Mouse (Mus musculus) adrenal gland, postnatal 10 days (tissue): ENCODE measurements around the gene Tcap. TPM values are rescaled to one million over a fixed set of nuclear protein-coding genes. Genes with fewer than 3 reads are reported as not detected.
"Not testable (repeated sequence)": the region's sequence is repeated elsewhere in the genome, so short reads cannot be mapped to it uniquely, and the experiment has no call there.

ENCODE experiments used
- DNase-seq: peaks from one replicate; pipeline ENCODE4 v3.0.0; 2021; ENCODE audit warnings: mixed read lengths
- total RNA-seq, 2 experiments: library from RNA; stranded (reverse); gene quantifications; 2 replicates each; pipeline ENCODE4 v1.2.3; 2021

Tcap gene
- total RNA-seq, 2 experiments from 2014 or later: 18.1 to 119 TPM

DNA sequence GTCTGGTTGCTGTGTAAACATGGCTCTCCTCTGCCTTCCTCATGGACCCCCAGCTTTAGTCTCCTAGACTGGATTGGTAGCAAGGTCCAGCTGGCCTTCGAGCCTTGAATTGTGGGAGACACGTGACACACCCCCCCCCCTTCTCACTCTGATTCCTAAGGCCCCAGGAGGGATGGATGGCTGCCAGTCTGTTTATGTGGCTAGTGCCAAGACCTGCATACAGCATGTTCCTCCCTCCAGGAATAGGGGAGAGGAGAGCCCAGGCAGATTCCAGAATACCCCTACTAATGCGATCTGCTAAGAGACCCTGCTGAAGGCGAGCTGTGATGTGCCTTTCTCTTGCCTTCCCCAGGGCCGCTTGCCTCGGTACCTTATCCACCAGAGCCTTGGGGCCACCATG lies 3.5 kb upstream of the Tcap start:
- no peak for DNase-seq

DNA sequence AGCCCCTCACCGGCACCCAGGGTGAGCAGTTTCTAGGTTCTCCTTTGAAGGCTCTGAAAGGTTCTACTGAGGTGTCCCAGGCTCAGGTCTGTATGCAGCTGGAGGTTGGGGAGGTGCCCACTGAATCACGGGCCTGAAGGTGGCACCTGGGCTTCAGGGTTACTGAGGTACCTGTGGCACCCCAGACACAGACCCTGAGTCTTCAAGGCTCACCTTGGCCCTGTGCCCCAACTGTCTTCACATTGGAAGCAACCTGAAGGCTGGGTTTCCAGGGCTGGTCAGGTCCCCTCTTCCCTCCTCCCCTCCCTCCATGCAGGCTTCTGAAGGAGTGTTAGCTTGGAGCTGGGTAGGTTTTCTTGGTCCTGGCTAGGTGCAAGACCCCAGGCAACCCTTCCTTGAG lies 2.0 kb upstream of the Tcap start:
- DNase-seq: no peak

DNA sequence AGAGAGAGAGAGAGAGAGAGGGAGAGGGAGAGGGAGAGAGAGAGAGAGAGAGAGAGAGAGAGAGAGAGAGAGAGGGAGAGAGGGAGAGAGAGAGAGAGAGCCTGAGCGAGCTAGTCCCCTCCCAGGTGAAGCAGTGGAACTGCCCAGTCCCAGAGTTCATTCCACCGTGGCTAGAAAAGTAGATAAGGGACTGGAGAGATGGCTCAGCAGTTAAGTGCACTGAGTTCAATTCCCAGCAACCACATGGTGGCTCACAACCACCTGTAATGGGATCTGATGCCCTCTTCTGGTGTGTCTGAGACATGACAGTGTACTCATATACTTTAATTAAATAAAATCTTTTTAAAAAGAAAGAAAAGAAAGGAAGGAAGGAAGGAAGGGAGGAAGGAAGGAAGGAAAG lies 1.2 kb upstream of the Tcap start:
- DNase-seq: not testable (repeated sequence)

DNA sequence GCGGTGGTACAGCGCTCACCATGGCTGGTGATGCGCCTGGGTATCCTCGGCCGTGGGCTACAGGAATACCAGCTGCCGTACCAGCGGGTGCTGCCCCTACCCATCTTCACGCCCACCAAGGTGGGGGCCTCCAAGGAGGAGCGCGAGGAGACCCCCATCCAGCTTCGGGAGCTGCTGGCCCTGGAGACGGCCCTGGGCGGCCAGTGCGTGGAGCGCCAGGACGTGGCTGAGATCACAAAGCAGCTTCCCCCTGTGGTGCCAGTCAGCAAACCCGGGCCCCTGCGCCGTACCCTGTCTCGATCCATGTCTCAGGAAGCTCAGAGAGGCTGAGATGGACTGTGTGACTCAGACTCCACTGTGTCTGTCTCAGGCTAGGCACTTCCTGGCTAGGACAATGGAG lies 605 bp downstream of the Tcap start:
- no peak for DNase-seq

DNA sequence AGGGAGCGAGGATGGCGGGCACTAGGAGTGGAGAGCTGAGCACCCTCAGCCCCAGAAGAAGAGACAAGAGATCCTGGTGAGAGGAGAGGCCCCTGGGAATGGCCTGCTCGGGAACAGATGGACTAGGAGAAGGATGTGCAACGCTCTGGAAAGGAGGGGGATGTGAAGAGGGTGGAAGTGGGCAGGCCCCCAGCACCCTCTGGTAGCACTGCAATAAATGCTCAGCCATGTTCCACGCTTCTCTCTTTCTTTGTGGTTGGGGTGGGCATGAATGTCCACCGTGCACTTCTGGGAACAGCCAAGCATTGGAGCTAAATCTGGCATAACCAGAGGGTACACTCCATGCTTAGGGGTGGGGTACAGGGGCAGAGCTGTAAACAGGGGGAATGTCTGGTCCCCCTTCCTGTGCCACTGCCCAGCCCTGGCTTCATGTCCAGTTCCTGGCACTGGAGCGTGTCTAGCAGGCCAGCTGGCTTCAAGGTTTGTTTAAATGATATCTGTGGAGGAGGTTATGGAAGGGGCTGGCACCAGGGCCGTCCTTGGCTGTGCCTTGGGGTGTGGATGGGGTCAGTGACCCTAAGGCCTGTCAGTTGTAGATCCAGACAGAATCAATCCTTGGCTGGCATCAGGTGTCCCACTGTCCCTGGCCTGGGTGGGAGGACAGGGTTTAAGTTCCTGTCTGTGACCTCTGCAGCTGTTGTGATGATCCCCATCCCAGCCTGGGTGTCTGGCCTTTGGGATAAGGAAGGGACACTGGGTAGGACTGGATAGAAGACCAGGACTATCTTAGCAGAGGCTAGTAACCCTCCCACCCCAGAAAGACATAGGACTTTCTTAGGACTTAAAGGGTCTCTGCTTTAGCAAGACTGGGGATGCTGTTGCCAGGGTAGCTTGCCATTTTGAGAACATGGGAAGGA lies 1.4 kb downstream of the Tcap start:
- DNase-seq: no peak

DNA sequence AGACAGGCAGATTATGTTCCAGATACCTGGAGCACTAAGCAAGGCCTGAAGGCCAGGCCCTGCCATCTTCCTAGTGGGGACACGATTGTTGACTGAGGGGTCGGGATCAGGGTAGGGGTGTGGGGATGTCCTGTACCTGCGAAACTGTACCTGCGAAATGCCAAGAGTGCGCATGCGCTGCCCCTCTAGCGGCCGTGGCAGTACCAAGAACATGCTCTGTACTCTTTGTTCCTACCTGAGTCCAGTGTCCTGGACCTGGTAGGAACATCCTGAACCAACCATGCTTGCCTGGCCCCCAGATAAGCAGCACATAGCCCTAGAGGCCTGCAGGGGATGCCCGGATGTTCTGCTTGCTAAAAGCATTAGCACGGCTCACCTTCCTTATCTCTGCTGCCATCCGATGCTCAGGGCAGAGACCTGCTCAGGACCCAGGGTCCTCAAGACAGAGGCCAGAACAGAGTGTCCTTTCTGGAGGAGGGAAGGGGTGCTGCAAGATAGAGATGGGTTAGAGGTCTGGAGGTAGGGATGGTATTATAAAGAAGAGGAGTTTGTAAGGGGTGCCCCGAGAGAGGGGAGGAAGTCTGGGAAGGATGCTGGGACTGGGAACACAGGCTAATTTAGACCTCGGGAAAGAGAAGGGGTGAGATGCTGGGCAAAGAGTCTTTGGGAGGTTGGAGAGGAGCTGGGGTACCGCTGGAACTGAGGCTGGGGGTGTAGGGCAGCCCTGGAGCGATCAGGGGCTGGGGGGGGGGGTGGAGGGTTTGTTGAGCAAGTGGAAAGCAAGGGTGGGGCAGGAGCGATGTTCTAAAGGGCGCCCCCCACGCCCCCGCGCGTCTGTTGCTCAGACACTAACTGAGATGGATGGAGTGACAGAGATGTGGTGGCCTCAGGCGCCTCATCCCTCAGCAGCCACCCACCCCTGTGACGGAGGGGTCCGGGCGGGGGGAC lies 2.3 kb downstream of the Tcap start, which contains the start of gene Pnmt:
Gene Pnmt (plus strand): TSS at position 813 of the 948 bp plus-strand sequence.
- DNase-seq: no peak

DNA sequence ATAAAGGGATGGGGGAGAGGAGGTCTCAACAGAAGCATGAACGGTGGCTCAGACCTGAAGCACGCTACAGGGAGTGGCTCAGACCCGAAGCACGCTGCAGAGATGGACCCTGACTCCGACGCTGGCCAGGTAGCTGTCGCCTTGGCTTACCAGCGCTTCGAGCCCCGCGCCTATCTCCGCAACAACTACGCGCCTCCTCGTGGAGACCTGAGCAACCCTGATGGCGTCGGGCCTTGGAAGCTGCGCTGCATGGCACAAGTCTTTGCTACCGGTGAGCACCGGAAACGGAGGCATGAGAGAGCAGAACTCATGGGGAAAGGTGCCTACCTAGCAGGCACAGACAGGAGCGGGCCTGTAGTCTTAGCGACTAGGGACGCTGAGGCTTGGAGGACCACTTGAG lies 3.0 kb downstream of the Tcap start:
- no peak for DNase-seq

DNA sequence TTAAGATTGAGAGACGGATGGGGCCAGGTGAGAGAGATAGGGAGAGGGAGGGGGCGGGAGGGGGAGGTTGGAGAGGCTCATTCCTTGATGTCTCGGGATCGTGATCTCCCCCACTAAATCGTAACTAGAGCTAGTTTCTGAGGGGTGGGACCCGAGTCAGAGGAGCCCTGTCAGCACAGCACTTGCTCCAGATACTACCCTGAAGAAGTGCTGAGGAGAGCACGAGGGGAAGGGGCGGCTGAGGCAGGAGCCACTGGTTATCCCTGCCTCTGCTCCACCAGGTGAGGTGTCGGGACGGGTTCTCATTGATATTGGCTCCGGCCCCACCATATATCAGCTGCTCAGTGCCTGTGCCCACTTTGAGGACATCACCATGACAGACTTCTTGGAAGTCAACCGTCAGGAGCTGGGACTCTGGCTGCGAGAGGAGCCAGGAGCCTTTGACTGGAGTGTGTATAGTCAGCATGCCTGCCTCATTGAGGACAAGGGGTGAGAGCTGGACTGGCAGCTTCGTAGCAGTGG lies 3.5 kb downstream of the Tcap start:
- DNase-seq: no peak

DNA sequence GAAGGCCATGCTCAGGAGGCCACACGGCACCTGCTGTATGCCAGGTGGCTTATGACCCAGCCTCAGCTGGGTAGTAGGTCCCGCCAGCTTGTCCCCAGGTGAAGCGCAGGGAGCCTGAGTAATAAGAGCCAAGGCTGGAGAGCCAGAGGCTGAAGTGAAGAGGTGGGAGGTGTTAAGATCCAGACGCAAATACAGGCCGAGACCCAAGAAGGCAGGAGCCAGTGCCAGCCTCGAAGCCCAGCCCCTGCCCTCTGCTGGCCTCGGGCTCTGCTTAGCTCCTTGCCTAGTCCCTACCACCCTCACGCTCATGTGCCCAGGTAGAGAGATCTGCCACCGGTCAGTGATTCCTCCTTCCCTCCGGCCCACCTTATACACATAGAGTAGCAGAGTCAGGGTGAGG lies 4.7 kb downstream of the Tcap start:
- DNase-seq: no peak

DNA sequence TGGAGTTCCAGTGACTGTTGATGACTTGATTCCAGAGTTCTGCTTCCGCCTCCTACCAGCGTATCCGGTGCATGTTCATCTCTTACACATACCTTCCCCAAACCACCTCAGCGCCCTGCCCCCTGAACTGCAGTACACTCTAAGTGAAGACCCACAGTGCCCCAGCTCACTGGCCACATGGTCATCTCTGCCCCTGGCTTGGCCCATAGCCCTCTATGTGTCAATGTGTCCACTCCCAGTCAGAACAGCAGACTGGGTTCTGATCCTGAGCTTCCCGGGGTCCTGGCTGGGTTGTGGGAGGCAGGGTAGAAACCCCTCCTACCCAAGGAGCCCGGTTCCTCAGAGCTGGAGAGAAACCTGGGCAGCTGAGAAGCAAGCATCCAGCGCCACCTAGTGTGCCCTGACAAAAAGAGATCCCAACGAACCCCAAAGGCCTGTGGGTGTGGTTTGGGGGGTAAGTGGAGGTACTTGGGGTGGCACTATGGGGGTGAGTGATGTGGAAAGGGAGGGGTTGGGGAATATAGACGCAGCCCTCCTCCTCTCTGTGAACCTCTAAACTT lies 5.7 kb downstream of the Tcap start:
- peak; percentile 62 for DNase-seq

DNA sequence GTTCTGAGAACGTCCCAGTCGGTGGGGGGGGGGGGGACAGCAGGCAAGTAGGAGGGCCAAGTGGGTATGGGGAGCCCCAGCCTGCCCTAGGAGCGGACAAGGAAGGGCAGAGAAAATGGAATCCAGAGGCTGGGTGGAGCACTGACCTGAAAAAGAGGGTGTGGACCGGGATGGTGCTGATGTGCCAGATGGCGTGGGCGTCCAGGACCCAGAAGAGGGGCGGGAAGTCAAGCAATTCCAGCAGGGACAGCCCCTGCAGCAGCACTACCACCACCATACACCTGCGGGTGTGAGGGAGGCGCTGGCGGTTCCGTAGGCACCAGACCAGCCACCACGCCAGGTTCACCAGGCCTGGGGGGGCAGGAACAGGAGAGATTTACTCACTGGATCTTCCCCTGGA lies 6.5 kb downstream of the Tcap start:
- DNase-seq: no peak

DNA sequence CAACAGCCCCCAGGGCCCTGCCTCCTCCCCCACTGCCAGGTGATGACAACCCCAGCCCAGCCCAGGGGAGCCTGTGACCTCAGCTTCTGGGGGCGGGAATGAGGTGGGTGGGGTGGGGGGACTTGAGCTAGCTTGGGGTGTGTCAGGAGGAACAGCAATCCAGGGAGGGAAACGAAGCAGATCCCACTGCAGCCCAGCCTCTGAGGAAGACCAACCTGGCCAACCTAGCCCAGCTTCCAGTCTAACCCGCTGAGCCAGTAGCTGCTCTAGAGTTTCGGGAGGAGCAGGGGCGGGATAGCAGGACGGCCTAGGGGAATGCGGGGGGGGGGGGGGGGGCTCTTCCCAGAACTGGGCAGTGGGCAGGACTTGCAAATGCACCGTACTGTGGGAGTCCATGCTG lies 8.4 kb downstream of the Tcap start:
- DNase-seq: no peak

DNA sequence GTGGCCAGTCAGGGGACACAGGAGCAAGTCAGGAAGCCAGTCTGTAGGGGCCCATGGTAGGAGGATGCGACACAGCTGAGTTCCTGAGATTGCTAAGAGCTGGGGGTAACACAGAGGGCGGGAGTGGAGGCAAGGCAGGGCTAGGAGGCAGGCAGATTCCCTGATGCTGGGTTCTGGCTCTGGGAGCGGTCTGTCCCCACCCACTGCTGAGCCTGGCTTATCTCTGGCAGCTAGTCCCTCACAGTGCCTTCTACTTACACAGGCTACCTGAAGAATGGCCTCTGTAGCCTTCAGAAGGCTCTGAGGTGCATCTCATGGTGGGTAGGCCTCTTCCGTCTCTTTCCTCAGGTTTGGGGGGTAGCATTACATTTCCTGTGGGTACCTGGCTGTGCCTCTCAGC lies 9.0 kb downstream of the Tcap start:
- DNase-seq: no peak

DNA sequence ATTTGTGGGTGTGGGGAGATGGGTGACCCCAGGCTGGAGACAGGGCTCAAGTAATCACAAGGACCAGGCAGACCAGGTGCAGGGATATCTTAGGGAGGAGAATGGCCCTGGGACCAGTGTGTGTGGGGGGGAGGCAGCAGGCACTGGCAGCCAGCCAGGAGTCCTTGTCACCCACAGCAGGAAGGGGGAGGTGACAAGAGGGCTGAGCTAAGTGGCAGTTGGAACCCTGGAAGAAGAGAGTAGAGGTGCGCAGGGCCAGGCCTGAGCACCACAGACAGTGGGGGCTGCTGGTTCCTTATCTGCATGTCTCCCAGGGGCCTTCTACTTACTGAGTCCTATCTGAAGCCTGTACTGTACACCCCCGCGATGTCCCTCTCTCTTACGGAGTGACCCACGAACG lies 9.7 kb downstream of the Tcap start:
- DNase-seq: peak; percentile 62

DNA sequence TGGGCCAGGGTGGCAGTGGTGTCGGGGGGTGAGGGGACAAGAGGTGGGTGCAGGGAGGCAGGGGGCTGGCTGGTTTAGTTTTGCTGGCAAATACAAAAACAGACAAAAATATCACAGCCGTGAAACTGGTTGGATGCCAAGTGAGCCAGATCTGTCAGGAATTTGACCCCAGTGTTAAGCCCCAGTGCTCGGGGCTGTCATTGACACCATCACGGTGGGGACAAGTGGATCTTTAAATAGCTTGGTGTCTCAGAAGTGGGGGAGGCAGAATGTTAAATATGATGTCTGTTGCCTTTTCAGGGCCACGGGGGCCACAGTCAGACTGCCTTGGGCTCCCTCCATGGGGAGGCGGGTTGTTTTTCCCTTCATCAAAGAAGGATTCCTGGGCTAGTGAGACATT lies 10.7 kb downstream of the Tcap start:
- DNase-seq: no peak

DNA sequence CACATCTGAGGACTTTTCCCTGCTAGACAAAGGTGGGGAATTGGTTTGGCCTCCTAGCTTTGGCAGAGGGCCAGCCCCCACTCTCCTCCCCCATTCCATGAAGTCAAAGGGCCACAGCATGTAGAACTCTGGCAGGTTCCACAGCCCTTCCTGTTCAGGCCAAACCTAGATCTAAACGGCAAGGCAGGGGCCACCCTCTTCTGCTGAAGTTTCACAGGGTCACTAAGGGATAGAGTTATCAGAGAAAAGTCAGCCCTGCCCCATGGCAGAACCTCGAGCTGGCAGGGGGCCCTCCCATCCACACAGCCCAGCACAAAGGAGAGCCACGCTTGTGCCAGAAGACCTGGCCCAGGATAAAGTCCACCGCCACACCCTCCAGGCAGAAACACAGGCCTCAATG lies 11.4 kb downstream of the Tcap start:
- DNase-seq: no peak

DNA sequence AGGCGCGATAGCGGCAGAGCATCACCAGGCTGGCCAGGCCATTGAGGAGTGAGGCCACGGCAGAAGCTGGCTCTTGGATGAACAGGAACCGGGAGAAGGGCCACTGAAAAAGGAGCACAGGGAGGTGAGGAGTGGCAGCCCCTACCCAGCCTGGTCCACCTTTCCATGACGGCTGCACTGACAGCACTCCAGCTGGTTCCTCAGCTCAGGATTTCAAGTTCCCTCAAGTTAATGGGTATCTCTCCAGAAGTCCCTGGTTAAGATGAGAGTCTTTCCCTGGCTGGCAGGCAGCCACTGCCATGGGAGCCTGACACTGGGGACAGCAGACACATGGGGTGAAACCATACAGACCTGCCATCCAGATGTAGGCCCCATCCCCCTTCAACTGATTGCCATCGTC lies 14.3 kb downstream of the Tcap start:
- no peak for DNase-seq

DNA sequence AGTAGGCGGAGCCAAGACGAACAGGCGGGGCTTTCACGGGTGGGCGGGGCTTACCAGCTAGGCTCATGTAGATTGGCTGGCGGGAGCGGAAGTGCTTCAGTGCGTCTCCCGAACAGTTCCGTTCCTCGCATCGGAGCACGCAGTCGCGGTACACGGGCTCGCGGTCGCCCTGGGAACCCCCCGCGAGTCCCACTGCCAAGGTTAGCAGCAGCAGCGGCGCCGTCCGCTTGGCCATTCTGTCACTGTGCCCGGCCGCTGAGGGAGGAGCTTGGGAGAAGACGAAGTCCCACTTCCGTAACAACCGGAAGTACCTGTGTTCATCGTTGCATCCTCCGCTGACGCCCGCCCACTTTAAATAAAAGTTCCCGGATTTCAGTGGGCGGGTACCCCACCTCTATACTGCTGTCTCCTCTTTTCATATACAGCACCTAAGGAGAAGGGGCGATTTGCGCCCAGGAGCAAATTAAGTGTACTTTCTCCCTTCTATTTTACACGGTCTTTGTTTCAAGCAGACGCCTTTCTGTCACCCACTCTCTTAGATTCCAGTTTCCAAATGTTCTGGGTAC lies 16.6 kb downstream of the Tcap start, which contains the start of gene Pgap3:
Gene Pgap3 (minus strand): TSS at position 330 of the 566 bp plus-strand sequence.
- DNase-seq: peak; percentile 92

DNA sequence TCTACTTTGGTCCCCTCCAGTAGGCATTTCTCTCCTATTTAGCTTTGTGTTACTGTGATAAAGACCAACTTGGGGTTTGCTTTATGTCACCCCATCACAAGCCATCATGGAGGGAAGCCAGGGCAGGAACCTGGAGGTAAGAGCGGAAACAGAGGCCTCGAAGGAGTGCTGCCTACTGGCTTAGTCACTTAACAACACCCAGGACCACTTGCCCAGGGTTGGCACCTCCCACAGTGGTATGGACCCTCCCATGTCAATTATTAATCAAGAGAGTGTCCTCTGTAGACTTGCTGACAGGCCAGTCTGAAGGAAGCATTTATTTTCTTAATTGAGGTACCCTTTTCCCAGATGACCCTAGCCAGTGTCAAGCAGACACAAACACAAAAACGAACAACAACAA lies 17.2 kb downstream of the Tcap start:
- DNase-seq: no peak

DNA sequence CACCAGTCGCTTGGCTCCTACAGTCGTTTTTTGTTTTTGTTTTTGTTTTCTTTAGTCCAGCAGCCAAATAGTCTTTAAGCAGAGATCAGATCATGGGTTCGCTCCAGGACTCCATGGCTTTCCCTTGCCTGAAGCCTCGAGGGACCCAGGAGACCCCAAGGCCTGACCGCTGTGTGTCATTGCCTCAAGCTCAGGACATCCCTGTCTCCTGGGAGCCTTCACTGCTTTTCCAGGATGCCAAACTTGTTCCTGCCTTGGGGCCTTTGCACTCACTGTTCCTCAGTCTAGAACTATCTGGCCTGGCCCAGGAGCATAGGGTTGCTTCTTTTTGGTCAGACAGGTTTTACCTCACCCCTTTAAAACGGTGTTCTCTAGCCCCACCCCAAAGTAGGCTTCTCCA lies 23.0 kb downstream of the Tcap start:
- no peak for DNase-seq

DNA sequence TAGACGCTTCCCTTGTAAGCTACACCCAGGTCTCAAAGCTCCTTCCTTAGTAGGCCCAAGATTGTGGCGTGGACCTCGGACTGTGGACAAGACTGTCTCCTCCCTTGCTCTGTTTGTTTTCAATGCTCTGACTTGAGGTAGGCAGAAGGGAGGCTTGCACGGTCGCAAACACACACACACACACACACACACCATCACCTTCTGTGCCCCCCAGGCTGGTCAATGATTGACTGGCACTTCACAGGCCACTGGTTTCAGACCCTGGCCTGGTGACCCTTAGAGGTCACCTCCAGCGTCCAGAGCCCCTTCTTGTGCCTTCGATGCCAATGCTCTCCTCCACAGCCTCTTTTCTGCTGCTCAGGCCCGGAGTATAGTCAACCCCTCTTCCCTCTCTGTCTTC lies 25.3 kb downstream of the Tcap start:
- no peak for DNase-seq

DNA sequence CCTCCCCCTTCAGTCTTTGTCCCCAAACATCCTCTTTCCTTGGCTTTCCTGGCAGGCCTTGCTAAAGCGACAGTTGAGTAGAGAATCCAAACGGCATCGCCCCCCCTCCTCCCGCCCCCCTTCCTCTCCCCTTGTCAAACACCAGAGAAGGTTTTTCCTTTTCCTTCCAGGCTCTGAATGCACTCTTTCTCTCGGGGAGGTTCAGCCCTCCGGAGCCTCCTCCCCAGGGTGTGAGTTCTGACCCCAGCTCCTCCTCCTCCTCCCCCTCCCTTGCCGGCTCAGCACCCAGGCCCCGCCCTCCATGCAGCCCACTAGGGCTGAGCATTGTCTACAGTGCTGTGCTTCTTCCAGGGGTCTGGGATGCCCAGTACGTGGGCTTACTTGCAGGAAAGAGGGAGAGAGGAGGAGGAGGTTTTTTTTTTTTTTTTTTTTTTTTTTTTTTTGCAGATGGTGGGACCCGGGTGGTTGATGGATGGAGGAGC lies 25.8 kb downstream of the Tcap start:
- DNase-seq: no peak
